Mouse (Mus musculus): ENCODE measurements around the gene Prkaa1. TPM values are rescaled to one million over a fixed set of nuclear protein-coding genes. Genes with fewer than 3 reads are reported as not detected.

Gene Prkaa1
- polyA plus RNA-seq, 1 experiment from 2014 or later: 15.4 TPM

GRCm38 (mm10) chr15:5152171-5152570, 8.5 kb downstream of the Prkaa1 start:
- Histone ChIP-seq H3K9me3 (no peaks in the 10 kb centered on the region), H3K9ac (no peak overlapping the region), H3K36me3 (no peaks in the 10 kb centered on the region), H3K4me1 (peaks cover 14% of the 10 kb centered on the region), H3K27ac (no peak overlapping the region), H3K4me2 (no peak overlapping the region), H3K4me3 (no peak overlapping the region), H3K27me3 (no peaks in the 10 kb centered on the region)
- ATAC-seq (ENCODE audit: insufficient number of reproducible peaks, low FRiP score, low TSS enrichment, low read depth): no peak
- 91% methylated on average over 6 of the region's 6 CpGs for WGBS

- no peak overlapping the region for H3K27ac ChIP-seq
Measured at GRCm38 (mm10) chr15:5154621-5155020, 11.0 kb downstream of the Prkaa1 start.

GRCm38 (mm10) chr15:5155093-5155492, 11.4 kb downstream of the Prkaa1 start:
- H3K36me3 ChIP-seq: no peaks in the 10 kb centered on the region
- no peak overlapping the region for H3K27ac ChIP-seq
- WGBS: 64% methylated on average over 5 of the region's 5 CpGs
- H3K4me1 ChIP-seq: no peaks in the 10 kb centered on the region
- no peaks in the 10 kb centered on the region for H3K27me3 ChIP-seq
- H3K4me2 ChIP-seq: no peak overlapping the region
- no peak overlapping the region for H3K4me3 ChIP-seq
- no peak overlapping the region for H3K9ac ChIP-seq
- no peaks in the 10 kb centered on the region for H3K9me3 ChIP-seq
- ATAC-seq (ENCODE audit: insufficient number of reproducible peaks, low FRiP score, low TSS enrichment, low read depth): no peak

More at GRCm38 (mm10) chr15:5154621-5155020, 11.0 kb downstream of the Prkaa1 start:
- Histone ChIP-seq H3K4me2 (no peak overlapping the region), H3K36me3 (no peaks in the 10 kb centered on the region), H3K9ac (no peak overlapping the region), H3K27me3 (no peaks in the 10 kb centered on the region), H3K4me1 (no peaks in the 10 kb centered on the region), H3K4me3 (no peak overlapping the region), H3K9me3 (no peaks in the 10 kb centered on the region)
- ATAC-seq (ENCODE audit: insufficient number of reproducible peaks, low FRiP score, low TSS enrichment, low read depth): no peak
- 78% methylated on average over 9 of the region's 9 CpGs for WGBS

- H3K27me3 ChIP-seq: no peaks in the 10 kb centered on the region
- 81% methylated on average over 4 of the region's 4 CpGs for WGBS
- no peak overlapping the region for H3K4me3 ChIP-seq
- H3K4me1 ChIP-seq: no peaks in the 10 kb centered on the region
- no peaks in the 10 kb centered on the region for H3K9me3 ChIP-seq
- no peak for ATAC-seq (ENCODE audit: insufficient number of reproducible peaks, low FRiP score, low TSS enrichment, low read depth)
- H3K4me2 ChIP-seq: no peak overlapping the region
- H3K27ac ChIP-seq: no peak overlapping the region
- H3K36me3 ChIP-seq: 0 out of 2 replicates have a peak, but pooled peaks cover under 1% of the 10 kb centered on the region
- H3K9ac ChIP-seq: no peak overlapping the region
Measured at GRCm38 (mm10) chr15:5156355-5156754, 12.7 kb downstream of the Prkaa1 start.

GRCm38 (mm10) chr15:5157386-5157785, 13.7 kb downstream of the Prkaa1 start:
- Histone ChIP-seq H3K36me3 (0 out of 2 replicates have a peak, but pooled peaks cover 4% of the 10 kb centered on the region), H3K4me2 (no peak overlapping the region), H3K27me3 (no peaks in the 10 kb centered on the region), H3K4me3 (no peak overlapping the region), H3K27ac (no peak overlapping the region), H3K4me1 (no peaks in the 10 kb centered on the region), H3K9me3 (no peaks in the 10 kb centered on the region), H3K9ac (no peak overlapping the region)
- 58% methylated on average over 1 of the region's 1 CpGs for WGBS
- no peak for ATAC-seq (ENCODE audit: insufficient number of reproducible peaks, low FRiP score, low TSS enrichment, low read depth)

GRCm38 (mm10) chr15:5158827-5159226, 15.2 kb downstream of the Prkaa1 start:
- WGBS: 83% methylated on average over 6 of the region's 6 CpGs
- no peak overlapping the region for H3K4me3 ChIP-seq
- no peak overlapping the region for H3K9ac ChIP-seq
- no peak overlapping the region for H3K4me2 ChIP-seq
- H3K36me3 ChIP-seq: peaks cover 13% of the 10 kb centered on the region
- H3K9me3 ChIP-seq: no peaks in the 10 kb centered on the region
- H3K4me1 ChIP-seq: no peaks in the 10 kb centered on the region
- no peaks in the 10 kb centered on the region for H3K27me3 ChIP-seq
- no peak for ATAC-seq (ENCODE audit: insufficient number of reproducible peaks, low FRiP score, low TSS enrichment, low read depth)
- H3K27ac ChIP-seq: no peak overlapping the region

- no peak for ATAC-seq (ENCODE audit: insufficient number of reproducible peaks, low FRiP score, low TSS enrichment, low read depth)
- no peak overlapping the region for H3K4me2 ChIP-seq
- H3K27me3 ChIP-seq: no peaks in the 10 kb centered on the region
- H3K9ac ChIP-seq: no peak overlapping the region
- H3K9me3 ChIP-seq: no peaks in the 10 kb centered on the region
- H3K36me3 ChIP-seq: peaks cover 56% of the 10 kb centered on the region
- no peak overlapping the region for H3K27ac ChIP-seq
- no peaks in the 10 kb centered on the region for H3K4me1 ChIP-seq
- no peak overlapping the region for H3K4me3 ChIP-seq
- WGBS: 88% methylated on average over 12 of the region's 12 CpGs
Measured at GRCm38 (mm10) chr15:5165121-5165773, 21.6 kb downstream of the Prkaa1 start.

GRCm38 (mm10) chr15:5173217-5173820, 29.7 kb downstream of the Prkaa1 start:
- no peak overlapping the region for H3K4me3 ChIP-seq
- H3K4me1 ChIP-seq: no peaks in the 10 kb centered on the region
- no peak for ATAC-seq (ENCODE audit: insufficient number of reproducible peaks, low FRiP score, low TSS enrichment, low read depth)
- no peaks in the 10 kb centered on the region for H3K27me3 ChIP-seq
- H3K9ac ChIP-seq: no peak overlapping the region
- peaks cover 58% of the 10 kb centered on the region for H3K36me3 ChIP-seq
- no peak overlapping the region for H3K27ac ChIP-seq
- no peak overlapping the region for H3K4me2 ChIP-seq
- 79% methylated on average over 12 of the region's 12 CpGs for WGBS
- no peaks in the 10 kb centered on the region for H3K9me3 ChIP-seq

GRCm38 (mm10) chr15:5184668-5185330, 41.1 kb downstream of the Prkaa1 start:
- no peaks in the 10 kb centered on the region for H3K27me3 ChIP-seq
- no peak for ATAC-seq (ENCODE audit: insufficient number of reproducible peaks, low FRiP score, low TSS enrichment, low read depth)
- peak overlapping the region; percentile 67 for H3K4me2 ChIP-seq
- H3K4me1 ChIP-seq: peaks cover 12% of the 10 kb centered on the region
- H3K27ac ChIP-seq: peak overlapping the region; percentile 85
- WGBS: 31% methylated on average over 11 of the region's 11 CpGs
- H3K36me3 ChIP-seq: peaks cover 17% of the 10 kb centered on the region
- no peaks in the 10 kb centered on the region for H3K9me3 ChIP-seq
- peak overlapping the region; percentile 89 for H3K9ac ChIP-seq
- H3K4me3 ChIP-seq: peak overlapping the region; percentile 98

- H3K27ac ChIP-seq: peak within 1 kb of the TSS; percentile 85
Measured at GRCm38 (mm10) chr15:5185366-5186292, 42.0 kb downstream of the Prkaa1 start, which contains the start of gene Ttc33. Gene Ttc33, plus strand, starts transcription at chr15:5185525.

GRCm38 (mm10) chr15:5186293-5186675, 42.6 kb downstream of the Prkaa1 start:
- H3K27me3 ChIP-seq: no peaks in the 10 kb centered on the region
- H3K4me2 ChIP-seq: peak overlapping the region; percentile 67
- WGBS: 27% methylated on average over 10 of the region's 10 CpGs
- H3K4me3 ChIP-seq: peak overlapping the region; percentile 98
- ATAC-seq (ENCODE audit: insufficient number of reproducible peaks, low FRiP score, low TSS enrichment, low read depth): no peak
- H3K9me3 ChIP-seq: no peaks in the 10 kb centered on the region
- H3K27ac ChIP-seq: no peak overlapping the region
- H3K36me3 ChIP-seq: peaks cover 19% of the 10 kb centered on the region
- peak overlapping the region; percentile 89; the same call in 1 of the 2 replicates for H3K9ac ChIP-seq
- H3K4me1 ChIP-seq: peaks cover 12% of the 10 kb centered on the region

More at GRCm38 (mm10) chr15:5185366-5186292, 42.0 kb downstream of the Prkaa1 start, which contains the start of gene Ttc33:
- Histone ChIP-seq H3K4me1 (peaks cover 12% of the 10 kb centered on the region), H3K27me3 (no peaks in the 10 kb centered on the region), H3K36me3 (peaks cover 20% of the 10 kb centered on the region), H3K9ac (peak within 1 kb of the TSS; percentile 89), H3K4me2 (peak within 1 kb of the TSS; percentile 67), H3K4me3 (peak within 1 kb of the TSS; percentile 98), H3K9me3 (no peaks in the 10 kb centered on the region)
- peak; percentile 61; the same call in 1 of the 2 replicates for ATAC-seq (ENCODE audit: insufficient number of reproducible peaks, low FRiP score, low TSS enrichment, low read depth)
- under 1% methylated on average over 55 of the region's 55 CpGs for WGBS
